Comparison of ENCODE assay signal across 25 mouse cellular contexts in genomic region chr15:97015036-97015596, GRCm38 (mm10). TPM values are rescaled to one million over a fixed set of nuclear protein-coding genes. Genes with fewer than 3 reads are reported as not detected.
DNase-seq lines count a peak whose midpoint lies in the region; ATAC-seq and TF ChIP-seq lines count a peak whose summit lies in the region.
"Had no signal": no experiment of that assay in that cellular context is flagged by ENCODE, and none has a peak within 500 bp of the region (broad histone marks: within the 10 kb centered on the region; RNA-seq: fewer than 3 reads in every experiment).

No protein-coding gene starts in this region.

- H3K4me3 ChIP-seq in heart, embryonic 14.5 days (ENCODE audit: control insufficient read depth in 1 of 2, insufficient read depth in 1 of 2, low read depth in 1 of 2, low read length in 2 of 2) = no peak overlapping the region
- H3K4me3 ChIP-seq in liver, postnatal 0 days (ENCODE audit: low read depth, low read length) = no peak overlapping the region
- no peak overlapping the region for H3K4me3 ChIP-seq in liver, embryonic 11.5 days (ENCODE audit: low read depth, low read length)
- H3K4me3 ChIP-seq in midbrain, embryonic 11.5 days (ENCODE audit: low read depth, low read length) = no peak overlapping the region
- H3K4me3 ChIP-seq in midbrain, embryonic 16.5 days (ENCODE audit: low read depth, low read length) = no peak overlapping the region
- H3K4me3 ChIP-seq: kidney, embryonic 15.5 days; limb, embryonic 12.5 days; liver, embryonic 13.5 days; lung, embryonic 15.5 days; midbrain, embryonic 12.5 days had no signal

- TF ChIP-seq CTCF in liver, postnatal 0 days (IDR thresholded peaks at IDR 0.05; ENCODE audit: low read depth) = no peak

- H3K4me2 ChIP-seq in heart, embryonic 14.5 days (ENCODE audit: low read length) = no peak overlapping the region
- no peak overlapping the region for H3K4me2 ChIP-seq in liver, postnatal 0 days (ENCODE audit: low read depth, low read length)
- H3K4me2 ChIP-seq in liver, embryonic 11.5 days = no peak overlapping the region
- H3K4me2 ChIP-seq in midbrain, embryonic 11.5 days = no peak overlapping the region
- no peak overlapping the region for H3K4me2 ChIP-seq in midbrain, embryonic 16.5 days (ENCODE audit: low read length)
- H3K4me2 ChIP-seq: kidney, embryonic 15.5 days; limb, embryonic 12.5 days; liver, embryonic 13.5 days; lung, embryonic 15.5 days; midbrain, embryonic 12.5 days had no signal

- H3K27me3 ChIP-seq in heart, embryonic 14.5 days (ENCODE audit: control insufficient read depth, insufficient read depth, low read length) = no peaks in the 10 kb centered on the region
- no peaks in the 10 kb centered on the region for H3K27me3 ChIP-seq in liver, postnatal 0 days (ENCODE audit: insufficient read depth, low read length)
- no peaks in the 10 kb centered on the region for H3K27me3 ChIP-seq in liver, embryonic 11.5 days (replicated peaks; ENCODE audit: control insufficient read depth, insufficient read depth, low read length)
- H3K27me3 ChIP-seq in midbrain, embryonic 11.5 days (ENCODE audit: control insufficient read depth, insufficient read depth, low read length) = no peaks in the 10 kb centered on the region
- no peaks in the 10 kb centered on the region for H3K27me3 ChIP-seq in midbrain, embryonic 16.5 days (ENCODE audit: control insufficient read depth, insufficient read depth, low read depth, low read length)
- H3K27me3 ChIP-seq: kidney, embryonic 15.5 days; limb, embryonic 12.5 days; liver, embryonic 13.5 days; lung, embryonic 15.5 days; midbrain, embryonic 12.5 days had no signal

- H3K27ac ChIP-seq in heart, embryonic 14.5 days (replicated peaks in 1 of 2; ENCODE audit: control insufficient read depth in 1 of 2, insufficient read depth in 1 of 2, low read depth in 2 of 2, low read length in 2 of 2) = peak overlapping the region; percentile 57 to 66
- no peak overlapping the region; the same call in 1 of the 2 replicates for H3K27ac ChIP-seq in liver, postnatal 0 days (ENCODE audit: low read depth)
- no peak overlapping the region for H3K27ac ChIP-seq in liver, embryonic 11.5 days (ENCODE audit: low read depth, low read length)
- H3K27ac ChIP-seq in midbrain, embryonic 11.5 days (ENCODE audit: low read depth, low read length) = no peak overlapping the region
- H3K27ac ChIP-seq in midbrain, embryonic 16.5 days (ENCODE audit: low read length) = no peak overlapping the region
- H3K27ac ChIP-seq: kidney, embryonic 15.5 days; limb, embryonic 12.5 days; liver, embryonic 13.5 days; lung, embryonic 15.5 days; midbrain, embryonic 12.5 days had no signal

- intact Hi-C loops in heart, postnatal 14 days (cut with DNase I) = no loop called here

- no peaks in the 10 kb centered on the region for H3K9me3 ChIP-seq in heart, embryonic 14.5 days (ENCODE audit: control insufficient read depth, low read length)
- no peaks in the 10 kb centered on the region for H3K9me3 ChIP-seq in liver, postnatal 0 days (ENCODE audit: low read length)
- H3K9me3 ChIP-seq in liver, embryonic 11.5 days (ENCODE audit: control insufficient read depth, low read length) = no peaks in the 10 kb centered on the region
- no peaks in the 10 kb centered on the region for H3K9me3 ChIP-seq in midbrain, embryonic 11.5 days (ENCODE audit: control insufficient read depth, low read length)
- H3K9me3 ChIP-seq in midbrain, embryonic 16.5 days (replicated peaks; ENCODE audit: control insufficient read depth, low read length, poor library complexity, severe bottlenecking) = no peaks in the 10 kb centered on the region
- H3K9me3 ChIP-seq: kidney, embryonic 15.5 days; limb, embryonic 12.5 days; liver, embryonic 13.5 days; lung, embryonic 15.5 days; midbrain, embryonic 12.5 days had no signal

- ATAC-seq in heart, embryonic 14.5 days (ENCODE audit: insufficient number of reproducible peaks, insufficient read depth, low FRiP score, low read depth) = no peak
- ATAC-seq in liver, postnatal 0 days = peak; percentile 46
- no peak for ATAC-seq in liver, embryonic 11.5 days (replicated peaks; ENCODE audit: low FRiP score)
- no peak for ATAC-seq in midbrain, embryonic 11.5 days (ENCODE audit: low FRiP score)
- no peak for ATAC-seq in midbrain, embryonic 16.5 days
- ATAC-seq: forebrain, embryonic 14.5 days; hindbrain, embryonic 16.5 days had no signal

- peaks cover 69% of the 10 kb centered on the region for H3K36me3 ChIP-seq in heart, embryonic 14.5 days (ENCODE audit: control insufficient read depth, insufficient read depth, low read length)
- H3K36me3 ChIP-seq in liver, postnatal 0 days (replicated peaks; ENCODE audit: insufficient read depth, low read length) = peaks cover 20% of the 10 kb centered on the region
- peaks cover 2% of the 10 kb centered on the region; the same call in 1 of the 2 replicates for H3K36me3 ChIP-seq in liver, embryonic 11.5 days (ENCODE audit: control insufficient read depth, insufficient read depth, low read length)
- no peaks in the 10 kb centered on the region for H3K36me3 ChIP-seq in midbrain, embryonic 11.5 days (ENCODE audit: control insufficient read depth, insufficient read depth, low read length)
- H3K36me3 ChIP-seq in midbrain, embryonic 16.5 days (ENCODE audit: control insufficient read depth, insufficient read depth, low read length) = no peaks in the 10 kb centered on the region
- H3K36me3 ChIP-seq: G1E; liver, embryonic 13.5 days; midbrain, embryonic 12.5 days had no signal

- WGBS in heart, embryonic 14.5 days = 82% methylated on average over 12 of the region's 12 CpGs
- 82% methylated on average over 12 of the region's 12 CpGs for WGBS in liver, postnatal 0 days (ENCODE audit: insufficient replicate concordance)
- WGBS in liver, embryonic 11.5 days = 91% methylated on average over 12 of the region's 12 CpGs
- 94% methylated on average over 12 of the region's 12 CpGs for WGBS in midbrain, embryonic 11.5 days
- WGBS in midbrain, embryonic 16.5 days = 92% methylated on average over 12 of the region's 12 CpGs

- TF ChIP-seq EP300 in liver, postnatal 0 days (IDR thresholded peaks at IDR 0.05; ENCODE audit: low read depth) = no peak

- peaks cover 5 to 11% of the 10 kb centered on the region in 2 experiments; a peak in 3 of 4 replicates for H3K4me1 ChIP-seq in heart, embryonic 14.5 days (ENCODE audit: control insufficient read depth in 2 of 2, insufficient read depth in 2 of 2, low read length in 2 of 2)
- no peaks in the 10 kb centered on the region; the same call in 1 of the 2 replicates for H3K4me1 ChIP-seq in liver, postnatal 0 days (ENCODE audit: insufficient read depth)
- no peaks in the 10 kb centered on the region for H3K4me1 ChIP-seq in liver, embryonic 11.5 days (replicated peaks; ENCODE audit: control insufficient read depth, insufficient read depth, low read length)
- H3K4me1 ChIP-seq in midbrain, embryonic 11.5 days (ENCODE audit: control insufficient read depth, insufficient read depth, low read length) = no peaks in the 10 kb centered on the region
- no peaks in the 10 kb centered on the region for H3K4me1 ChIP-seq in midbrain, embryonic 16.5 days (ENCODE audit: control insufficient read depth, insufficient read depth, low read length)
- H3K4me1 ChIP-seq: kidney, embryonic 15.5 days; limb, embryonic 12.5 days; liver, embryonic 13.5 days; lung, embryonic 15.5 days; midbrain, embryonic 12.5 days had no signal

- H3K9ac ChIP-seq in heart, embryonic 14.5 days (ENCODE audit: low read length) = peak overlapping the region; percentile 12; the same call in 1 of the 2 replicates
- no peak overlapping the region for H3K9ac ChIP-seq in liver, postnatal 0 days (replicated peaks)
- no peak overlapping the region for H3K9ac ChIP-seq in liver, embryonic 11.5 days (ENCODE audit: low read depth, low read length)
- no peak overlapping the region for H3K9ac ChIP-seq in midbrain, embryonic 11.5 days (ENCODE audit: low read length)
- no peak overlapping the region for H3K9ac ChIP-seq in midbrain, embryonic 16.5 days (ENCODE audit: low read depth, low read length)
- H3K9ac ChIP-seq: kidney, embryonic 15.5 days; limb, embryonic 12.5 days; liver, embryonic 13.5 days; lung, embryonic 15.5 days; midbrain, embryonic 12.5 days had no signal

- DNase-seq in adrenal gland, postnatal 14 days = peak; percentile 24
- no peak for DNase-seq in adrenal gland, postnatal 4 days (ENCODE audit: low spot score in 2 of 2)
- no peak for DNase-seq in heart, postnatal 14 days
- DNase-seq in liver, postnatal 0 days = no peak
- no peak for DNase-seq in liver, embryonic 11.5 days (ENCODE audit: low spot score)
- DNase-seq in midbrain, embryonic 11.5 days (ENCODE audit: low spot score, missing footprints) = peak; percentile 33
- DNase-seq: adrenal gland, postnatal 36 days; cerebellum, adult 2 months; cerebellum, postnatal 25 days; gastrocnemius, postnatal 36 days; kidney, adult 18-20 months; kidney, postnatal 25 days; liver, embryonic 13.5 days; thymus, adult 2 months; thymus, postnatal 36 days had no signal

RNA-seq across cellular contexts. Expression of gene Slc38a4, which starts 40.6 kb away (rescaled TPM):
- 8.5 and 72.3 TPM in 2 replicates for total RNA-seq in adrenal gland, postnatal 14 days (2021)
- total RNA-seq in adrenal gland, postnatal 4 days (2021) = 10 to 100 TPM; 30.2 to 62.8 TPM
- 121 and 127 TPM in 2 replicates for polyA plus RNA-seq in heart, embryonic 14.5 days (2014; fragmentation: Nextera tagmentation; extraction: Ambion mirVana)
- 10 to 100 TPM; 19.7 to 30.1 TPM for total RNA-seq in heart, postnatal 14 days (2021)
- polyA plus RNA-seq in liver, postnatal 0 days (2015; fragmentation: Nextera tagmentation; extraction: Ambion mirVana) = 295 and 302 TPM in 2 replicates
- polyA plus RNA-seq in liver, embryonic 11.5 days (2014; fragmentation: Nextera tagmentation; extraction: Ambion mirVana) = 74.8 and 84.2 TPM in 2 replicates
- polyA plus RNA-seq in midbrain, embryonic 11.5 days (2014; fragmentation: Nextera tagmentation; extraction: Ambion mirVana) = 20.9 and 25.3 TPM in 2 replicates
- 4.1 and 4.2 TPM in 2 replicates for polyA plus RNA-seq in midbrain, embryonic 16.5 days (2015; fragmentation: Nextera tagmentation; extraction: Ambion mirVana)
- total RNA-seq: megakaryocyte, adult 5-6 weeks had no signal
- polyA plus RNA-seq: G1E had no signal

Comparison
In these comparisons a context has a peak if more than half of its experiments do, and no peak if none do; other contexts are left out.
1. DNase-seq: peak in adrenal gland, postnatal 14 days (single experiment) and midbrain, embryonic 11.5 days (single experiment); none in adrenal gland, postnatal 4 days (0 of 2), heart, postnatal 14 days (0 of 2), liver, postnatal 0 days (single experiment) and liver, embryonic 11.5 days (single experiment).
2. H3K27ac ChIP-seq: peak in heart, embryonic 14.5 days (2 of 2); none in liver, postnatal 0 days (single experiment), liver, embryonic 11.5 days (single experiment), midbrain, embryonic 11.5 days (single experiment) and midbrain, embryonic 16.5 days (single experiment).